Mouse (Mus musculus) forebrain, embryonic 16.5 days (tissue): ENCODE measurements at regions not wholly inside any gene's neighbourhood (a gene's known extent, or its start where the extent isn't known, plus 50 kb on each side); places are given as distances from the start of the nearest gene placed in this dataset.
"Not testable (repeated sequence)": the region's sequence is repeated elsewhere in the genome, so short reads cannot be mapped to it uniquely, and the experiment has no call there.

Experiments used
- ATAC-seq: fragments of 200-750 bp; cut with Nextera tagmentation; 2 replicates; pipeline ENCODE4 v1.8.0; 2017; ENCODE audit warnings: mild to moderate bottlenecking, moderate library complexity
- H3K27ac ChIP-seq: fragments of 300-500 bp; sonication (generic); 2 replicates; pipeline ENCODE4 v1.5.1; 2014; ENCODE audit warnings: low read length, control low read depth
- H3K27me3 ChIP-seq: fragments of 300-500 bp; sonication (generic); replicated peaks from 2 replicates; pipeline ENCODE4 v1.6.1; 2014; ENCODE audit warnings: low read length; ENCODE audit not compliant: control insufficient read depth, insufficient read depth
- H3K36me3 ChIP-seq: fragments of 300-500 bp; sonication (generic); 2 replicates; pipeline ENCODE4 v1.6.1; 2014; ENCODE audit not compliant: control insufficient read depth, insufficient read depth
- H3K4me1 ChIP-seq: fragments of 300-500 bp; sonication (generic); replicated peaks from 2 replicates; pipeline ENCODE4 v1.6.1; 2014; ENCODE audit warnings: low read length; ENCODE audit not compliant: control insufficient read depth, insufficient read depth
- H3K4me2 ChIP-seq: fragments of 300-500 bp; sonication (generic); 2 replicates; pipeline ENCODE4 v1.6.1; 2014; ENCODE audit warnings: mild to moderate bottlenecking, low read length, control low read depth
- H3K4me3 ChIP-seq: fragments of 300-500 bp; sonication (generic); replicated peaks from 2 replicates; pipeline ENCODE4 v1.5.1; 2014; ENCODE audit warnings: mild to moderate bottlenecking, low read length, control low read depth
- H3K9ac ChIP-seq: fragments of 300-500 bp; sonication (generic); replicated peaks from 2 replicates; pipeline ENCODE4 v1.6.1; 2014; ENCODE audit warnings: low read depth, low read length, control low read depth
- H3K9me3 ChIP-seq: fragments of 300-500 bp; sonication (generic); 2 replicates; pipeline ENCODE4 v1.6.1; 2016; ENCODE audit warnings: low read length; ENCODE audit not compliant: control insufficient read depth
- WGBS: fragments of 180-500 bp; shearing (Covaris S2); extraction: QIAGEN DNeasy Blood & Tissue Kit; methylation state at CpG from one replicate; pipeline ENCODE4 v1.1.7; 2014; 5-methylcytosine and 5-hydroxymethylcytosine counted together

- Histone ChIP-seq H3K36me3 (no peaks in the 10 kb centered on the region), H3K9ac (no peak overlapping the region), H3K4me3 (no peak overlapping the region), H3K27me3 (no peaks in the 10 kb centered on the region), H3K4me1 (no peaks in the 10 kb centered on the region), H3K27ac (no peak overlapping the region), H3K9me3 (no peaks in the 10 kb centered on the region), H3K4me2 (no peak overlapping the region)
- 81% methylated on average over 1 of the region's 1 CpGs for WGBS
- no peak for ATAC-seq
Observed at GRCm38 (mm10) chrX:68486585-68486984, 191.8 kb upstream of the Fmr1 start.

- H3K9me3 ChIP-seq, H3K9ac ChIP-seq, H3K4me2 ChIP-seq, H3K4me3 ChIP-seq, H3K36me3 ChIP-seq, H3K27me3 ChIP-seq, ATAC-seq, H3K4me1 ChIP-seq, H3K27ac ChIP-seq: not testable (repeated sequence)
- whole genome bisulfite sequencing: 62% methylated on average over 1 of the region's 1 CpGs
Observed at GRCm38 (mm10) chrX:68492052-68492451, 186.3 kb upstream of the Fmr1 start.

- H3K9me3 ChIP-seq: no peaks in the 10 kb centered on the region
- no peak overlapping the region for H3K9ac ChIP-seq
- H3K4me1 ChIP-seq: no peaks in the 10 kb centered on the region
- H3K27ac ChIP-seq: no peak overlapping the region
- ATAC-seq: peak; percentile 67
- H3K4me2 ChIP-seq: no peak overlapping the region
- no peaks in the 10 kb centered on the region for H3K36me3 ChIP-seq
- no peak overlapping the region for H3K4me3 ChIP-seq
- 36% methylated on average over 2 of the region's 2 CpGs for WGBS
- H3K27me3 ChIP-seq: no peaks in the 10 kb centered on the region
Observed at GRCm38 (mm10) chrX:68494398-68495143, 183.8 kb upstream of the Fmr1 start.

GRCm38 (mm10) chrX:68495144-68495493 is 183.2 kb upstream of the Fmr1 start:
- 41% methylated on average over 3 of the region's 3 CpGs for WGBS
- H3K9ac ChIP-seq: no peak overlapping the region
- no peaks in the 10 kb centered on the region for H3K9me3 ChIP-seq
- H3K4me2 ChIP-seq: no peak overlapping the region
- no peaks in the 10 kb centered on the region for H3K27me3 ChIP-seq
- H3K4me1 ChIP-seq: no peaks in the 10 kb centered on the region
- H3K36me3 ChIP-seq: no peaks in the 10 kb centered on the region
- ATAC-seq: peak; percentile 83
- H3K27ac ChIP-seq: no peak overlapping the region
- H3K4me3 ChIP-seq: no peak overlapping the region

GRCm38 (mm10) chrX:68495751-68496150 is 182.6 kb upstream of the Fmr1 start:
- Histone ChIP-seq H3K27me3 (no peaks in the 10 kb centered on the region), H3K4me2 (no peak overlapping the region), H3K27ac (no peak overlapping the region), H3K4me1 (no peaks in the 10 kb centered on the region), H3K36me3 (no peaks in the 10 kb centered on the region), H3K4me3 (no peak overlapping the region), H3K9me3 (no peaks in the 10 kb centered on the region), H3K9ac (no peak overlapping the region)
- ATAC-seq: no peak
- WGBS: 68% methylated on average over 5 of the region's 5 CpGs

GRCm38 (mm10) chrX:68497886-68498285 is 180.5 kb upstream of the Fmr1 start:
- no peak overlapping the region for H3K4me2 ChIP-seq
- no peak for ATAC-seq
- no peaks in the 10 kb centered on the region for H3K9me3 ChIP-seq
- H3K4me1 ChIP-seq: no peaks in the 10 kb centered on the region
- no peaks in the 10 kb centered on the region for H3K36me3 ChIP-seq
- no peak overlapping the region for H3K27ac ChIP-seq
- no peak overlapping the region for H3K4me3 ChIP-seq
- WGBS: 85% methylated on average over 4 of the region's 4 CpGs
- H3K27me3 ChIP-seq: no peaks in the 10 kb centered on the region
- H3K9ac ChIP-seq: no peak overlapping the region

GRCm38 (mm10) chrX:68502938-68503337 is 175.4 kb upstream of the Fmr1 start:
- H3K36me3 ChIP-seq: no peaks in the 10 kb centered on the region
- H3K9me3 ChIP-seq: no peaks in the 10 kb centered on the region
- H3K4me2 ChIP-seq: no peak overlapping the region
- 79% methylated on average over 1 of the region's 1 CpGs for WGBS
- no peaks in the 10 kb centered on the region for H3K4me1 ChIP-seq
- ATAC-seq: no peak
- H3K4me3 ChIP-seq: no peak overlapping the region
- no peak overlapping the region for H3K27ac ChIP-seq
- no peak overlapping the region for H3K9ac ChIP-seq
- H3K27me3 ChIP-seq: no peaks in the 10 kb centered on the region

- Histone ChIP-seq H3K27me3 (no peaks in the 10 kb centered on the region), H3K36me3 (no peaks in the 10 kb centered on the region), H3K4me2 (no peak overlapping the region), H3K27ac (no peak overlapping the region), H3K9me3 (no peaks in the 10 kb centered on the region), H3K4me3 (no peak overlapping the region), H3K4me1 (no peaks in the 10 kb centered on the region), H3K9ac (no peak overlapping the region)
- no peak for ATAC-seq
- 58% methylated on average over 1 of the region's 1 CpGs for WGBS
Observed at GRCm38 (mm10) chrX:68507664-68508063, 170.7 kb upstream of the Fmr1 start.

GRCm38 (mm10) chrX:68512213-68512766 is 166.1 kb upstream of the Fmr1 start:
- no peaks in the 10 kb centered on the region for H3K36me3 ChIP-seq
- 25% methylated on average over 1 of the region's 1 CpGs for WGBS
- no peak for ATAC-seq
- H3K27ac ChIP-seq: no peak overlapping the region
- H3K9me3 ChIP-seq: no peaks in the 10 kb centered on the region
- H3K4me1 ChIP-seq: no peaks in the 10 kb centered on the region
- H3K27me3 ChIP-seq: no peaks in the 10 kb centered on the region
- H3K4me3 ChIP-seq: no peak overlapping the region
- no peak overlapping the region for H3K9ac ChIP-seq
- no peak overlapping the region for H3K4me2 ChIP-seq

GRCm38 (mm10) chrX:68546561-68546960 is 131.8 kb upstream of the Fmr1 start:
- Histone ChIP-seq H3K27ac (no peak overlapping the region), H3K27me3 (no peaks in the 10 kb centered on the region), H3K4me1 (no peaks in the 10 kb centered on the region), H3K4me3 (no peak overlapping the region), H3K36me3 (no peaks in the 10 kb centered on the region), H3K4me2 (no peak overlapping the region), H3K9me3 (no peaks in the 10 kb centered on the region), H3K9ac (no peak overlapping the region)
- 58% methylated on average over 2 of the region's 2 CpGs for WGBS
- ATAC-seq: no peak
